ENCODE assay signal across 25 mouse cellular contexts in genomic region chr13:118739854-118740411, GRCm38 (mm10).
"Had no signal": no experiment of that assay in that cellular context is flagged by ENCODE, and none has a peak within 500 bp of the region (broad histone marks: within the 10 kb centered on the region; RNA-seq: fewer than 3 reads in every experiment).

No protein-coding gene starts in this region.

- H3K9ac ChIP-seq: heart, embryonic 12.5 days; hindbrain, embryonic 12.5 days; hindbrain, embryonic 14.5 days; intestine, embryonic 15.5 days; limb, embryonic 13.5 days; limb, embryonic 15.5 days had no signal

- H3K4me3 ChIP-seq: heart, adult 2 months; heart, embryonic 12.5 days; hindbrain, embryonic 10.5 days; hindbrain, embryonic 12.5 days; intestine, embryonic 15.5 days; layer of hippocampus, adult 2 months; limb, embryonic 13.5 days; limb, embryonic 15.5 days had no signal

- H3K27ac ChIP-seq: heart, adult 2 months; hindbrain, embryonic 10.5 days; hindbrain, embryonic 12.5 days; hindbrain, embryonic 14.5 days; intestine, embryonic 15.5 days; layer of hippocampus, adult 2 months; limb, embryonic 13.5 days; limb, embryonic 15.5 days had no signal

- ATAC-seq: hindbrain, embryonic 16.5 days; inflammation-experienced regulatory T-cells, adult 6 months; intestine, embryonic 15.5 days; intestine, postnatal 0 days had no signal

- DNase-seq: gastrocnemius, postnatal 14 days; gastrocnemius, postnatal 36 days; heart, adult 11 months; heart, adult 2 months; heart, postnatal 10 days; heart, postnatal 4 days; kidney, adult 18-20 months; kidney, adult 8-10 months; kidney, postnatal 10 days; kidney, postnatal 25 days; kidney, postnatal 4 days; layer of hippocampus, adult 9-11 months; layer of hippocampus, postnatal 36 days; left cerebral cortex, postnatal 4 days had no signal

- H3K4me1 ChIP-seq: hindbrain, embryonic 10.5 days; hindbrain, embryonic 12.5 days; intestine, embryonic 15.5 days; limb, embryonic 15.5 days had no signal

- H3K36me3 ChIP-seq: heart, embryonic 12.5 days; hindbrain, embryonic 10.5 days; hindbrain, embryonic 12.5 days; intestine, embryonic 15.5 days; limb, embryonic 13.5 days; limb, embryonic 15.5 days had no signal

- H3K27me3 ChIP-seq: heart, embryonic 12.5 days; hindbrain, embryonic 12.5 days; intestine, embryonic 15.5 days; limb, embryonic 13.5 days; limb, embryonic 15.5 days had no signal

- H3K4me2 ChIP-seq: heart, embryonic 12.5 days; hindbrain, embryonic 12.5 days; hindbrain, embryonic 14.5 days; intestine, embryonic 15.5 days; limb, embryonic 13.5 days; limb, embryonic 15.5 days had no signal

- H3K9me3 ChIP-seq: heart, embryonic 12.5 days; hindbrain, embryonic 10.5 days; hindbrain, embryonic 12.5 days; intestine, embryonic 15.5 days; limb, embryonic 13.5 days; limb, embryonic 15.5 days had no signal
